Mouse (Mus musculus): Measurements from ENCODE around the gene D630045J12Rik.

GRCm38 (mm10) chr6:38247362-38247761 lies 6.4 kb downstream of the D630045J12Rik start:
- TF ChIP-seq POLR2A (IDR thresholded peaks at IDR 0.05; ENCODE audit: borderline replicate concordance, extremely low read depth, low read depth, low read length) (no peak), CTCF (IDR thresholded peaks at IDR 0.05; ENCODE audit: insufficient read depth, low read length) (no peak)

All from lung, adult 2 months (tissue).